Mouse (Mus musculus): ENCODE results near the gene Enpp6. TPM values are rescaled to one million over a fixed set of nuclear protein-coding genes. Genes with fewer than 3 reads are reported as not detected.

Enpp6 gene
- polyA plus RNA-seq, 1 experiment from 2014 or later: 0.49 TPM

Other genes starting within 250 kb of the Enpp6 start
- gene Irf2, start 247.2 kb upstream of the Enpp6 start, polyA plus RNA-seq (2015; fragmentation: Nextera tagmentation; extraction: Ambion mirVana): 11.6 and 13.5 TPM in 2 replicates